Mouse (Mus musculus) stomach, embryonic 14.5 days (tissue): ENCODE results near the gene Abhd14b. TPM values are rescaled to one million over a fixed set of nuclear protein-coding genes. Genes with fewer than 3 reads are reported as not detected.

Experiments used
- ATAC-seq: fragments of 200-750 bp; cut with Nextera tagmentation; 2 replicates; pipeline ENCODE4 v1.8.0; 2017; ENCODE audit warnings: low read depth, moderate TSS enrichment; ENCODE audit not compliant: insufficient number of reproducible peaks, insufficient read depth, low FRiP score
- H3K27ac ChIP-seq: fragments of 300-500 bp; sonication (generic); 2 replicates; pipeline ENCODE4 v1.5.1; 2014; ENCODE audit warnings: mild to moderate bottlenecking, low read length, moderate library complexity, mixed read lengths
- H3K27me3 ChIP-seq: fragments of 300-500 bp; sonication (generic); 2 replicates; pipeline ENCODE4 v1.6.1; 2014; ENCODE audit warnings: low read length, control low read depth, mixed read lengths; ENCODE audit not compliant: control insufficient read depth, insufficient read depth
- H3K36me3 ChIP-seq: fragments of 300-500 bp; sonication (generic); 2 replicates; pipeline ENCODE4 v1.6.1; 2014; ENCODE audit warnings: mild to moderate bottlenecking, control low read depth, low read length, moderate library complexity, mixed read lengths; ENCODE audit not compliant: control insufficient read depth, insufficient read depth
- H3K4me1 ChIP-seq: fragments of 300-500 bp; sonication (generic); 2 replicates; pipeline ENCODE4 v1.6.1; 2014; ENCODE audit warnings: low read length, control low read depth, mixed read lengths; ENCODE audit not compliant: control insufficient read depth, insufficient read depth
- H3K4me2 ChIP-seq: fragments of 300-500 bp; sonication (generic); replicated peaks from 2 replicates; pipeline ENCODE4 v1.6.1; 2014; ENCODE audit warnings: low read depth, low read length, control low read depth
- H3K4me3 ChIP-seq: fragments of 300-500 bp; sonication (generic); 2 replicates; pipeline ENCODE4 v1.5.1; 2014; ENCODE audit warnings: low read depth, low read length, control low read depth
- H3K9ac ChIP-seq: fragments of 300-500 bp; sonication (generic); replicated peaks from 2 replicates; pipeline ENCODE4 v1.6.1; 2014; ENCODE audit warnings: low read depth, mild to moderate bottlenecking, control low read depth, low read length, moderate library complexity, mixed read lengths
- H3K9me3 ChIP-seq: fragments of 300-500 bp; sonication (generic); 2 replicates; pipeline ENCODE4 v1.6.1; 2016; ENCODE audit warnings: low read depth, low read length, control low read depth; ENCODE audit not compliant: control insufficient read depth
- WGBS: fragments of 180-500 bp; shearing (Covaris S2); extraction: QIAGEN DNeasy Blood & Tissue Kit; methylation state at CpG from one replicate; pipeline ENCODE4 v1.1.7; 2014; 5-methylcytosine and 5-hydroxymethylcytosine counted together
- polyA plus RNA-seq: library from polyadenylated mRNA; unstranded; fragments of >200 nt; fragmentation: Nextera tagmentation; extraction: Ambion mirVana; gene quantifications from 2 replicates; pipeline ENCODE4 v1.2.1, GENCODE M21; 2014

Gene Abhd14b
- polyA plus RNA-seq, 1 experiment from 2014 or later = 32.6 TPM

- Histone ChIP-seq H3K9me3 (no peaks in the 10 kb centered on the region), H3K4me3 (no peak overlapping the region), H3K36me3 (no peaks in the 10 kb centered on the region), H3K27ac (no peak overlapping the region), H3K4me2 (no peak overlapping the region), H3K4me1 (peaks cover 26% of the 10 kb centered on the region), H3K9ac (no peak overlapping the region), H3K27me3 (no peaks in the 10 kb centered on the region)
- WGBS = 88% methylated on average over 16 of the region's 16 CpGs
- no peak for ATAC-seq
Measured at GRCm38 (mm10) chr9:106473081-106473752, 26.0 kb downstream of the Abhd14b start.

GRCm38 (mm10) chr9:106473753-106474105 is 26.5 kb downstream of the Abhd14b start:
- peaks cover 27% of the 10 kb centered on the region for H3K4me1 ChIP-seq
- H3K9me3 ChIP-seq = no peaks in the 10 kb centered on the region
- H3K27me3 ChIP-seq = no peaks in the 10 kb centered on the region
- H3K4me3 ChIP-seq = no peak overlapping the region
- 73% methylated on average over 5 of the region's 5 CpGs for WGBS
- no peak overlapping the region for H3K9ac ChIP-seq
- no peaks in the 10 kb centered on the region for H3K36me3 ChIP-seq
- ATAC-seq = no peak
- no peak overlapping the region for H3K27ac ChIP-seq
- no peak overlapping the region for H3K4me2 ChIP-seq

GRCm38 (mm10) chr9:106474456-106474855 is 27.2 kb downstream of the Abhd14b start:
- no peaks in the 10 kb centered on the region for H3K9me3 ChIP-seq
- no peak overlapping the region for H3K4me3 ChIP-seq
- H3K9ac ChIP-seq = no peak overlapping the region
- H3K4me2 ChIP-seq = no peak overlapping the region
- H3K4me1 ChIP-seq = peaks cover 27% of the 10 kb centered on the region
- H3K27me3 ChIP-seq = no peaks in the 10 kb centered on the region
- H3K27ac ChIP-seq = no peak overlapping the region
- no peak for ATAC-seq
- WGBS = 7% methylated on average over 6 of the region's 6 CpGs
- no peaks in the 10 kb centered on the region for H3K36me3 ChIP-seq

GRCm38 (mm10) chr9:106475046-106475445 is 27.8 kb downstream of the Abhd14b start:
- Histone ChIP-seq H3K4me2 (no peak overlapping the region), H3K4me3 (no peak overlapping the region), H3K27me3 (no peaks in the 10 kb centered on the region), H3K27ac (no peak overlapping the region), H3K4me1 (peaks cover 27% of the 10 kb centered on the region), H3K9me3 (no peaks in the 10 kb centered on the region), H3K9ac (no peak overlapping the region), H3K36me3 (peaks cover under 1% of the 10 kb centered on the region; the same call in 1 of the 2 replicates)
- 63% methylated on average over 7 of the region's 7 CpGs for WGBS
- ATAC-seq = no peak

GRCm38 (mm10) chr9:106475663-106476001 is 28.4 kb downstream of the Abhd14b start, which contains the start of gene Rrp9:
TSS of gene Rrp9 (plus strand) at chr9:106475963.
- Histone ChIP-seq H3K27me3 (no peaks in the 10 kb centered on the region), H3K9ac (peak within 1 kb of the TSS; percentile 15), H3K4me3 (peak within 1 kb of the TSS; percentile 11), H3K4me2 (peak within 1 kb of the TSS; percentile 31), H3K4me1 (peaks cover 27% of the 10 kb centered on the region), H3K9me3 (no peaks in the 10 kb centered on the region), H3K36me3 (peaks cover 5% of the 10 kb centered on the region), H3K27ac (peak within 1 kb of the TSS; percentile 59)
- WGBS = 82% methylated on average over 10 of the region's 10 CpGs
- no peak for ATAC-seq

GRCm38 (mm10) chr9:106476002-106476923 is 29.0 kb downstream of the Abhd14b start:
- Histone ChIP-seq H3K4me1 (peaks cover 27% of the 10 kb centered on the region), H3K27ac (peak overlapping the region; percentile 59), H3K4me3 (peak overlapping the region; percentile 11), H3K9ac (peak overlapping the region; percentile 15), H3K36me3 (peaks cover 11% of the 10 kb centered on the region), H3K27me3 (no peaks in the 10 kb centered on the region), H3K4me2 (peak overlapping the region; percentile 31), H3K9me3 (no peaks in the 10 kb centered on the region)
- WGBS = 24% methylated on average over 16 of the region's 16 CpGs
- peak; percentile 48; the same call in 1 of the 2 replicates for ATAC-seq

GRCm38 (mm10) chr9:106476924-106477484 is 29.7 kb downstream of the Abhd14b start, which contains the start of gene Parp3:
TSS of gene Parp3 (minus strand) at chr9:106476949.
- ATAC-seq = peak; percentile 97
- Histone ChIP-seq H3K27me3 (no peaks in the 10 kb centered on the region), H3K4me2 (peak within 1 kb of the TSS; percentile 94), H3K36me3 (peaks cover 11% of the 10 kb centered on the region), H3K9me3 (no peaks in the 10 kb centered on the region), H3K9ac (peak within 1 kb of the TSS; percentile 37), H3K4me3 (peak within 1 kb of the TSS; percentile 75), H3K27ac (peak within 1 kb of the TSS; percentile 59), H3K4me1 (peaks cover 23% of the 10 kb centered on the region)
- 2% methylated on average over 41 of the region's 41 CpGs for WGBS

- peaks cover 12% of the 10 kb centered on the region for H3K36me3 ChIP-seq
- H3K27ac ChIP-seq = no peak overlapping the region
- H3K27me3 ChIP-seq = no peaks in the 10 kb centered on the region
- H3K4me3 ChIP-seq = peak overlapping the region; percentile 75
- WGBS = 3% methylated on average over 16 of the region's 16 CpGs
- H3K9me3 ChIP-seq = no peaks in the 10 kb centered on the region
- ATAC-seq = no peak
- H3K4me1 ChIP-seq = peaks cover 18% of the 10 kb centered on the region
- H3K9ac ChIP-seq = peak overlapping the region; percentile 37
- peak overlapping the region; percentile 94 for H3K4me2 ChIP-seq
Measured at GRCm38 (mm10) chr9:106477649-106478048, 30.4 kb downstream of the Abhd14b start.
